Mouse (Mus musculus) heart, embryonic 14.5 days (tissue): ENCODE results near the gene Cdc5l. TPM values are rescaled to one million over a fixed set of nuclear protein-coding genes. Genes with fewer than 3 reads are reported as not detected.
"Not testable (repeated sequence)": the region's sequence is repeated elsewhere in the genome, so short reads cannot be mapped to it uniquely, and the experiment has no call there.

ENCODE experiments used
- ATAC-seq: fragments of 200-750 bp; cut with Nextera tagmentation; 2 replicates; pipeline ENCODE4 v1.8.0; 2017; ENCODE audit warnings: low read depth, moderate TSS enrichment; ENCODE audit not compliant: insufficient number of reproducible peaks, insufficient read depth, low FRiP score
- H3K27ac ChIP-seq, 2 experiments: fragments of 200-500 bp in 1 of 2; fragments of 300-500 bp in 1 of 2; sonication (generic) in 1 of 2; replicated peaks in 1 of 2; 2 replicates each; pipeline ENCODE4 v1.5.1; 2012 to 2014; ENCODE audit warnings: low read depth in 2 of 2, low read length in 2 of 2, control low read depth in 1 of 2, mild to moderate bottlenecking in 1 of 2, mixed read lengths in 1 of 2; ENCODE audit not compliant: control insufficient read depth in 1 of 2, insufficient read depth in 1 of 2
- H3K27me3 ChIP-seq: fragments of 300-500 bp; sonication (generic); 2 replicates; pipeline ENCODE4 v1.6.1; 2014; ENCODE audit warnings: mild to moderate bottlenecking, low read length, control low read depth; ENCODE audit not compliant: control insufficient read depth, insufficient read depth
- H3K36me3 ChIP-seq: fragments of 300-500 bp; sonication (generic); 2 replicates; pipeline ENCODE4 v1.6.1; 2014; ENCODE audit warnings: mild to moderate bottlenecking, control low read depth, low read length, mixed read lengths; ENCODE audit not compliant: control insufficient read depth, insufficient read depth
- H3K4me1 ChIP-seq, 2 experiments: fragments of 200-500 bp in 1 of 2; fragments of 300-500 bp in 1 of 2; sonication (generic) in 1 of 2; 2 replicates each; pipeline ENCODE4 v1.6.1; 2012 to 2014; ENCODE audit warnings: low read length in 2 of 2, control low read depth in 1 of 2, mixed read lengths in 1 of 2; ENCODE audit not compliant: control insufficient read depth in 2 of 2, insufficient read depth in 2 of 2
- H3K4me2 ChIP-seq: fragments of 300-500 bp; sonication (generic); 2 replicates; pipeline ENCODE4 v1.6.1; 2014; ENCODE audit warnings: mild to moderate bottlenecking, low read length
- H3K4me3 ChIP-seq, 2 experiments: fragments of 200-500 bp in 1 of 2; fragments of 300-500 bp in 1 of 2; sonication (generic) in 1 of 2; 2 replicates each; pipeline ENCODE4 v1.5.1; 2012 to 2014; ENCODE audit warnings: low read length in 2 of 2, mild to moderate bottlenecking in 2 of 2, control low read depth in 1 of 2, low read depth in 1 of 2, moderate library complexity in 1 of 2; ENCODE audit not compliant: control insufficient read depth in 1 of 2, insufficient read depth in 1 of 2
- H3K9ac ChIP-seq: fragments of 300-500 bp; sonication (generic); 2 replicates; pipeline ENCODE4 v1.6.1; 2014; ENCODE audit warnings: mild to moderate bottlenecking, low read length
- H3K9me3 ChIP-seq: fragments of 300-500 bp; sonication (generic); 2 replicates; pipeline ENCODE4 v1.6.1; 2016; ENCODE audit warnings: low read length, control low read depth; ENCODE audit not compliant: control insufficient read depth
- WGBS: fragments of 180-500 bp; shearing (Covaris S2); extraction: QIAGEN DNeasy Blood & Tissue Kit; methylation state at CpG from one replicate; pipeline ENCODE4 v1.1.7; 2014; 5-methylcytosine and 5-hydroxymethylcytosine counted together
- polyA plus RNA-seq: library from polyadenylated mRNA; unstranded; fragments of >200 nt; fragmentation: Nextera tagmentation; extraction: Ambion mirVana; gene quantifications from 2 replicates; pipeline ENCODE4 v1.2.1, GENCODE M21; 2014

Gene Cdc5l
- polyA plus RNA-seq, 1 experiment from 2014 or later: 50.7 TPM

DNA sequence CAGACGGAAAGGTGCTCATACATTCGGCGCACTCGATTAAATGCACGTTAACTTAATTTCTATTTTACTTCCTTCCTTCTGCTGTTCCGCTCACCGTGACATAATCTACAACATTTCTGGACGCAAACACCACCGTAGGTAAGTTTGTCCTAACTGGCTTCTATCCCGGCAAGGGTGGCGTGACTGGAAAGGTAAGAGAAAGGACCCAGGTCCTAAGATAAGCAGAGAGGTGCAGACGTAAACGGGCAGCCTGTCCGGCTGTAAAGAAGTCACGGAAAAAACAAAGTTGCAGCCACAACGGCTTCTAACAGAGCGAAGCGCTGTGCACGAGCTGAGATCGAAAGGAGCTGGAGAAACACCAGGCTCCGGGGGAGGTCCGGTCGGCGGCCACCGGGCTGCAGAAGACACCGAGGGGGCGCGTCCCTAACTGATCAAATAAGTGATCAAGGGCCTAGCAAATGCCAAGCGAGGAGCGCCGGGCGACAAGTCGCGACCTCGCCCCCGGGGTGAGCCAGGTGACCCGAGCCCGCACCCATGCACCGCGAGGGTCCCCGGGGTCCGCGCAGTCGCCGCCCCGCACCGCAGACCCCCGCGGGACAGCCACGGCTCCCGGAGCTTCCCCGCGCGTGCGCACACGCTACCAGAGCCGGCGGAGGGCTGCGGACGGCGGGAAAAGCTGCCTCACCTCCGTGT lies 685 bp downstream of the Cdc5l start:
- Histone ChIP-seq H3K4me1 (peaks cover 0 to 20% of the 10 kb centered on the region in 2 experiments; a peak in 2 of 4 replicates), H3K27ac (peak overlapping the region; percentile 93 to 96), H3K9me3 (no peaks in the 10 kb centered on the region), H3K4me2 (peak overlapping the region; percentile 76), H3K9ac (peak overlapping the region; percentile 93), H3K27me3 (no peaks in the 10 kb centered on the region), H3K4me3 (peak overlapping the region; percentile 79 to 83), H3K36me3 (peaks cover 15% of the 10 kb centered on the region)
- ATAC-seq: peak; percentile 48
- WGBS: under 1% methylated on average over 62 of the region's 62 CpGs

DNA sequence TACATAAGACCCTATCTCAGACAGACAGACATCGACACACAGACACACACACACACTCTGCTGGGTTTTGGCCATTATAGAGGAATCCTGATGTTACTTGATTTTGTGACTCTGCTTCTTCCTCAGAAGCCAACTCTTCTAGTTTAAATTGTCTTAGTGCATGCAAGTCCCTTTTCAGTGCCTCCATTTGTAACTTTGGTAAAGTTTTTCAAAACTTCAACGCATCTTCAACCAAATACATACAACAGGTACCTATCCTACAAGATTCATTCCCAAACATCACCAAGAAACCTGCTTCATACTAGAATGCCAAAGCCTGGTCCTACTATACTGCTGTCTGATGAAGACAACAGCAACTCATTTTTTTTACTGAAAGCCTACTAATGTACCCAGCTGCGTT lies 1.5 kb downstream of the Cdc5l start:
- Histone ChIP-seq H3K27me3 (no peaks in the 10 kb centered on the region), H3K4me3 (peak overlapping the region in 1 of 2 experiments; percentile 83; a peak in 3 of 4 replicates)

DNA sequence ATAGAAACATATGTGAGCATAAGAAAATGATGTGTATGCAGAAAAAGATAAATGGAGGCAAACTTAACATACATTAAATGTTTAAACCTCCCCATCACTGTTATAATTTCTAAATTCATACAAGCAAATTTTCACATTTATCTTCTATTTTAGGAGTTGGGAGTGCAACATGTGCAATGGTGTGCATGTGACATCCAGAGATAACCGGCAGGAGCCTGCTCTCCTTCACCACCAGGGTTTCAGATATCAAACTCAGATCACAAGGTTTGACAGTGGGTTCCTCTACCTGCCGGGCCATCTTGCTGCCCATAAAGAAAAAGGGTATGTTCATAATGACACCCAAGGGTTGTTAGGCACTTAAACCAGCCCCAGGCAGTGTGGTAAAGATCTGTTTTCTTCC lies 16.1 kb downstream of the Cdc5l start:
- H3K4me3 ChIP-seq: no peak overlapping the region
- no peaks in the 10 kb centered on the region for H3K4me1 ChIP-seq
- no peaks in the 10 kb centered on the region for H3K9me3 ChIP-seq
- no peak overlapping the region for H3K4me2 ChIP-seq
- H3K27me3 ChIP-seq: no peaks in the 10 kb centered on the region
- no peak overlapping the region for H3K27ac ChIP-seq
- peaks cover 92% of the 10 kb centered on the region for H3K36me3 ChIP-seq
- WGBS: 70% methylated on average over 2 of the region's 2 CpGs
- no peak for ATAC-seq
- H3K9ac ChIP-seq: no peak overlapping the region

More for the DNA sequence above, 1.5 kb downstream of the Cdc5l start:
- Histone ChIP-seq H3K4me1 (peaks cover 0 to 20% of the 10 kb centered on the region in 2 experiments; a peak in 2 of 4 replicates), H3K9me3 (no peaks in the 10 kb centered on the region), H3K36me3 (peaks cover 21% of the 10 kb centered on the region), H3K4me2 (peak overlapping the region; percentile 76), H3K9ac (peak overlapping the region; percentile 93), H3K27ac (no peak overlapping the region)
- WGBS: 69% methylated on average over 3 of the region's 3 CpGs
- ATAC-seq: no peak

DNA sequence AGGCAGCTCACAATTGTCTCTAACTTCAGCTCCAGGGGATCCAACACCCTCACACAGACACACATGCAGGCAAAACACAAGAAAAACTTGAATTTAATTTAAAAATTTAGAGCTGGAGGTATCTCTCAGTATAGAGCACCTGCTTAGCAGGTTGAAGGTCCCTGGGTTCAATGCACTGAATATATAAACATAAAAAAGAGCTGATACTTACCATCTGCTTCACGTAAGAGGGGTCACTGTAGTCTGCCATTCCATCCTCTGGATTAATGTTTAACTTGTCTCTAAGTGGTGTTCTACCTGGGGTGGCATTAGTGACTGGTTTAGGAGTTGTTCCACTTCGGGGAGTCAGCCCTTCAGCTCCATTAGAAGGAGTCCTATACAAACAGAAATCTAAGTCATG lies 21.9 kb downstream of the Cdc5l start:
- 90% methylated on average over 2 of the region's 2 CpGs for WGBS
- not testable (repeated sequence) for H3K4me2 ChIP-seq, H3K27ac ChIP-seq, H3K9ac ChIP-seq, H3K4me1 ChIP-seq, H3K4me3 ChIP-seq, H3K9me3 ChIP-seq, ATAC-seq, H3K27me3 ChIP-seq
- peaks cover 97% of the 10 kb centered on the region for H3K36me3 ChIP-seq

DNA sequence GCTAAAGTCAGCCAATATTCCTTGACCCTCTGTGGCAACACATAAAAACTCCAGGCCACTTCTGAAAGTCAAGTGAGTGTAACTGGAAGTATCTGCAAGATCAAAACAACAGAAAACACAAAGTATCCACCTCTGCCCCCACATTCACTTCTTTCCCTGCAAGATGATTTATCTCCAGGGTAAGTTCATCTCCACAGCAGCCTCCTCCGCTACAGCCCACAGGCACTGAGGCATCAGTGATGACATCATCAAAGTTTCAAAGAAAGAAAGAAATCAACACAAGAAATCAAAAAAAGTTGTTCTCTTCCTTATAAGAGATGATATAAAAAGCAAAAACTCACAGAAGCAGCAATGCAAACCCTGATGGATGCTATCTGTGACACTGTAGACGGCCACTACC lies 24.8 kb downstream of the Cdc5l start:
- H3K9me3 ChIP-seq: no peaks in the 10 kb centered on the region
- no peak for ATAC-seq
- no peak overlapping the region for H3K4me2 ChIP-seq
- no peak overlapping the region for H3K9ac ChIP-seq
- peaks cover 98% of the 10 kb centered on the region for H3K36me3 ChIP-seq
- H3K27ac ChIP-seq: no peak overlapping the region
- no peak overlapping the region for H3K4me3 ChIP-seq
- H3K27me3 ChIP-seq: no peaks in the 10 kb centered on the region
- 89% methylated on average over 2 of the region's 2 CpGs for WGBS
- H3K4me1 ChIP-seq: no peaks in the 10 kb centered on the region

DNA sequence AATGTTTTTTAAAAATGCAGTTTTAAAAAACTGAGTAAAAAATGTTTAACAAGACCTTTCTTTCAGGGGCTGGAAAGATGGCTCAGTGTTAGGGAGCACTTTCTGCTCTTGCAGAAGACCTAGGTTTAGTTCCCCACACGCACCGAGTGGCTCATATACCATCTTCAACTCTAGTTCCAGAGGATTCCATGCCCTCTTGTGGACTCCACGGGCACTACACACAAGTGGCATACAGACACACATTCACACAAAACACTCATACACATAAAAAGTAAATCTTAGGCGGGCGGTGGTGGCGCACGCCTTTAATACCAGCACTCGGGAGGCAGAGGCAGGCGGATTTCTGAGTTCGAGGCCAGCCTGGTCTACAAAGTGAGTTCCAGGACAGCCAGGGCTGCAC lies 27.3 kb downstream of the Cdc5l start:
- Histone ChIP-seq H3K36me3 (peaks cover 92% of the 10 kb centered on the region), H3K27ac (no peak overlapping the region), H3K27me3 (no peaks in the 10 kb centered on the region), H3K4me2 (no peak overlapping the region), H3K4me1 (no peaks in the 10 kb centered on the region), H3K4me3 (no peak overlapping the region), H3K9me3 (no peaks in the 10 kb centered on the region), H3K9ac (no peak overlapping the region)
- WGBS: 96% methylated on average over 10 of the region's 10 CpGs
- no peak for ATAC-seq

DNA sequence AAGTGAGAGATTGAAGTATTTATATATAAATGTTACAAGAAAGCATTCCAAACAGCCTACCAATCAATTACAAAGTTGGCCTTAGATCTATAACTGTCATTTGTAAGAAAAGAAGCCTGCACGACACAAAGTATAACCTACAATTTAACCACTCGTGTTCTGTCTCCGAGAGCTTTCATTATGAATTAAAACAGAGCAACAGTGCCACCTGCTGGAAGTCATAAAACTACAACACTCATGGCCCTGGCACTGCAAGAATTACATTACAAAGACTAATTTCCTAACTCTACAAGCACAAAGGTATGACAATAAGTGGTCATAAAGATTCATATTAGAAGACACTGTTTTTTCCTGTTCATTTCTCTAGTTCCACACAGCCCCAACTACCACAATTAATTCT lies 30.3 kb downstream of the Cdc5l start:
- WGBS: 20% methylated on average over 3 of the region's 3 CpGs
- no peak overlapping the region for H3K4me3 ChIP-seq

DNA sequence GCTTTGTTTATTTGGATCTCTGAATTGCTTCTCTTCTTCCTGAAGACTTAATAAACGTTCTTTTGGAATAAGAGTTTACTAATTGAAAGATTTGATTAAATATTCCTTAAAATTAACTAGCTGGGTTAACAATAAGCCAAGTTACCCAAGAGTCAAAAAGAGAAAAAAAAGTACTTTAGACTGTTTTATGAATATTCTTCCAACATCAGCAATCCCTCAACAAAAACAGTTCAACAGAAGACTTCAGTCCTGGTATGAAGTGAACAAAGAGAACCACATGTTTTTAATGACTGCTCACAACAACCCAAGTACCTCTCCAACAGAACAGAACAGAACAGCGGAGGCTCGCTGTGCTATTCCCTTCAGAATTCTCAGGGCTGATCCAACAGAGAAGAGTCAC lies 30.9 kb downstream of the Cdc5l start:
- peaks cover 72% of the 10 kb centered on the region for H3K36me3 ChIP-seq
- no peak for ATAC-seq

More for the DNA sequence above, 30.3 kb downstream of the Cdc5l start:
- Histone ChIP-seq H3K4me2 (no peak overlapping the region), H3K9ac (no peak overlapping the region), H3K36me3 (peaks cover 72% of the 10 kb centered on the region), H3K9me3 (no peaks in the 10 kb centered on the region), H3K27ac (no peak overlapping the region), H3K27me3 (no peaks in the 10 kb centered on the region), H3K4me1 (peaks cover 5 to 9% of the 10 kb centered on the region in 2 experiments)
- ATAC-seq: no peak

More for the DNA sequence above, 30.9 kb downstream of the Cdc5l start:
- Histone ChIP-seq H3K4me3 (no peak overlapping the region), H3K9me3 (no peaks in the 10 kb centered on the region), H3K27me3 (no peaks in the 10 kb centered on the region), H3K9ac (no peak overlapping the region), H3K4me1 (peaks cover 5 to 9% of the 10 kb centered on the region in 2 experiments), H3K27ac (no peak overlapping the region), H3K4me2 (no peak overlapping the region)
- WGBS: 76% methylated on average over 3 of the region's 3 CpGs
